Mouse (Mus musculus) brain, embryonic 18.5 days (tissue): ENCODE data around the gene Cdh13.
"Not testable (repeated sequence)": the region's sequence is repeated elsewhere in the genome, so short reads cannot be mapped to it uniquely, and the experiment has no call there.

Experiments
- DNase-seq: peaks from one replicate; pipeline ENCODE4 v3.0.0-alpha.2; 2012; ENCODE audit warnings: low read depth, low spot score

Gene Cdh13

DNA sequence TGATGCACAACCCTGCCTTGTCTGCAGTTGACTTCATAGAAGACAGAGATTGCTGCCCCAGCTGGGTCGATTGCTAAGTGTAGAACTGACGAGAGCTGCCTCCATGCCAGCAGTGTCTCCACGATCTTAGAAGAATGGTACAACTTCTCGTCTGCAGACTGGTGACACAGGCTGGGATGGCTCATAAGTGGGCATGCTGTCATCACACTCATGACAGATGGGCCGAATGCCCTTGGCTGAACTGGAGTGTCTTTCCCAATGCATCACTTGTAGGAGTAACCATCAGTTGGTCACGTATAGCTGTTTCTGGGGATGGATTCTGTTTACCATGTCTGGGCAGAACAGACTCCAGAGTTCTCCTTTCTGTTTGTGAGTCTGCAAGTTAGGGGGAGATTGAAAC, 392.7 kb downstream of the Cdh13 start:
- no peak for DNase-seq

DNA sequence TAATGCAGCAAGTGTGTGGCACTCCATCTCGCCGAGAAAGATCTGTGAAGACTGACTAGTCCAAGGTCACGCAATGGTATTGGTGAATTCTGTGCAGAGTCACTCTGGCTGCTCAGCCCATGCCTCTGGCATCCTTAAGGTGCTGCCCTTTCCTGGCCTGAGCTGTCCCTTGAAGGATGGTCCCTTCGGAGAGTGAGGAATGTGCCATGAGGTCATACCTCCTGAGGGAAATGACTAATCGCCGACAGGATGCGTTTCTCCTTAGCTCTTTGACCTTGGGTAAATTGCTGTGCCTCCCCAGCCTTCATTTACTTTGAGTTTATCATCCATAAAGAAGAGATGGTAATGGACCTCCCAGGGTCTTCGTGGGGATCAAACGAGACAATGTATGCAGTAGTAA, 395.8 kb downstream of the Cdh13 start:
- no peak for DNase-seq

DNA sequence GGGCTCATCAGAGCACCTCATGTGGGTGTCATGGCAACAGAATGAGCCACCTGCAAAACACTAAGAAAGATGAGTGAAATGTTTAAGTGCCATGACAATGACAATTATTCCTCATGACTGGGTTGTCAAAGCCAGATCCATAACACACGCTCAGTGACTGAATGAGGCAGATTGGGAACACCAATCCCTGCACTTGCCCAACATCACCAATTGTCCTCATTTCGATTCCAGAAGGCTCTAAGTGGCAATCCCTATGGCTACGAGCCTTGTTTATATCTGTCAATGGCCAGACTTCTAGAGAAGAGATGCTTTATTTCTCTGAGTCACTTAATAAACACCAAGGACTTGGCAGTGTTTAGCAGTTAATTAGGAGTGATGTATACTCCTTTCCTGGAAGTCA, 399.9 kb downstream of the Cdh13 start:
- DNase-seq, result no peak

DNA sequence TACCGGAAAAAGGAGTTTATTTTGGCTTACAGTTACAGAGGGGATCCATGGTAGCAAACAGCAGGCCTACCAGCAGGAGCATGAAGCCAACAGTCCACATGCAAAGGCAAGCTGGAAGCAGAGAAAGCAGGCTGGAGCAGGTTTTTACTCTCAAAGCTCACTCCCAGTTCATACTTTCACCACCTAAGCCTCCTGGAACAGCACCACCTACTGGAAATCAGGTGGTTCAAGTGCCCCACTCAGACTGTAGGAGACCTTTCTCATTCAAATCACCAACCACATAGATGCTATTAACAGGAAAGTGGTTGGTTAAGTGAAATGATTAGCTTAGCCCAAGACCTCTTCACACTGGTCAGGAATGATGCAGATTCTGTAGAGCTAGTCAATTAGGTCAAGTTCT, 402.3 kb downstream of the Cdh13 start:
- DNase-seq, result no peak

DNA sequence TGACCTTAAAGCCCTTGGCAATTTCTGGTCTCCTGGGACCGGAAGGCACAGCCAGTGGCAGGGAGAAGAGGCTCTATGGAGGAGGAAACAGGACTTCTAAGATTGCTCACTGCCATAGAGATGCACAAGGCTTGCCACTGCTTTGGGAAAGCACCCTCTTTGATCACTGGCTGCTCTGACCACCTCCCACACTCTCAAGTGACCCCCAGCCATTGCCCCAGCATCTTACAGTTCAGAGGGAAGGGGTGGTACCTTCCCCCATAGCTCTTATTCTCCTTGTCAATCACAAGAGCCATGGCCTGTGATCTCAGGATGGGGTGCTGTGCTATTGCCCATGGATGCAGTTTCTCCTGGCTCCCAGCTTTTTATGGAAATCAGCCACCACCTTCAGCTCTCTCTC, 406.3 kb downstream of the Cdh13 start:
- no peak for DNase-seq

DNA sequence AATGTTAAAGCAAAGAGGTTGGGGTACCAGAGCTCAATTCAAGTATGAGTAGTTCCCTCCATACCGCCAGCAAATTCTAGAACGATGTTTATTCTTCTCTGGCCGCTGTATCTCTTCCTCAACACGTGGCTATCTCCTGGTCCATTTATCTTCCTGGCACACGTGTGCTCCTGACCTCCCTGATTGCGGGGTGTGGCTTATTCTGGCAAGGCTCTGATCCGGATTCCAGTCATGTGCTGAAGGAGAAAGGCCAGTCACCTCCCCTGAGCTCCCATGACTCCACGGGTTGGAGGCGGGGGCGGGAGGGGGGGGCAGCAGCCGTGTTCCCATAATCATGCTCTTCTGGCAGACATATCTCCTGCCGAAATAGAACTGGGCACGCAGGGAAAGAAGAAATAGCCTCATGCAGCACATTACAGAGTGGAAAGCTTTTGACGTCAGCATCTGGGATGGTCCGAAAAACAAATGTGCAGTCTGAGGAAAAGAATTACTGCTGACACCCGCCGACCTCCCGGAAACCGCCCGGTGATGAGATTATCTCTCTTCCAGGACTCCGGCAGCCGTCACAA, 417.9 kb downstream of the Cdh13 start:
- DNase-seq, result no peak

DNA sequence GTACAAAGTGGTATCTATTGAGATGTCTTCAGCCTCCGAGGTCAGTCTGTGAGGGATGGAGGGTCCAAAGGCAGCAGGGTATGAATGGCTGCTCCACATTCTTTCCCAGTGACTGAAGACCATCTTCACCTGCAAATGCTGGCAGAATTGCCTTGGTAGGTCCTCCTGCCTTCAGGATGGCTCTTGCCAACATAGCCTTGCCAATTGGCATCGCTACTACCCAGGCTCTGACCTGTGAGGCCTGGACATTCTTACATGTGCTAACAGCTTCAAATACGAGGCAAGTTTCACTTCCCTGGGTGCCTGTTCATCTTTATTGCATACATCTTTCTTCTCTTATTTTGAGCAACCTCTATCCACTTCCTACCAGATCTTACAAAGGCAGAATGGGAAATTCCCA, 425.8 kb downstream of the Cdh13 start:
- DNase-seq, result no peak

DNA sequence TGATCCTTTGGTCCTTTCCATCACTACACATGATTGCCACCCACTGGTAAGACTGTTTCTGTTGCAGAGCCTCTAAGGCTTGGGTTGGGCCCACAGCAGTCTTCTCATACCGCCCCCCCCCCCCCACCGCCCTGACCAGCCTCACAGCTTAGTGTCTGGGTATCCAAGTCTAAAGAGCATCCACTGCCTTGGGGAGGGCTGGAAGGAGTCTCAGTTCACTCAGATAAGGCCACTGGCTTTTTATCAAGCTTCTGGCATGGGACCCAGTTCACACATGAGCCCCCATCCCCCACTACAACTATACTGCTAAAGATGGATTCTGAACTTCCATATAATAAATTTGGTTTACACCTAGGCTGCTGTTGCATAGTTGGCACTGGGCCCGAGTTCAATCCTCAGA, 428.1 kb downstream of the Cdh13 start:
- DNase-seq, result no peak

DNA sequence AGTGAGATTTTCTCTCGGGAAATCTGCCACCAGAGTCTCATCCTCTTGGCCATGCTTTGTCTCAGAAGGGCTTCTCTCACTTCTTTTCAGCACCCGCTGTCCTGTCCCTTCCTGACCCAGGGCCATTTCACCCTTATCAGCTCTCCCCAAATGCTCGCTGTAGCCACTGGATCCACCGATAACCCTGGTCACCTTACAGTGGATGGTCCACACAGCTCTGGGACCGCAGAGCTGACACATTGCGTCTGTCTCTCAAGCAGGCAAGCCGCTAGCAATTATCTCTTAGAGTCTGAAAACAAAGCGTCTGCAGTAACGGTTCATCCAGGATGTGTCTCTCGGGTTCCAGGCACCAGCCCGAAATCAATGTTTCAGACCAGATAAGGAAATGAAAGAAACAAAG, 429.6 kb downstream of the Cdh13 start:
- DNase-seq, result no peak

DNA sequence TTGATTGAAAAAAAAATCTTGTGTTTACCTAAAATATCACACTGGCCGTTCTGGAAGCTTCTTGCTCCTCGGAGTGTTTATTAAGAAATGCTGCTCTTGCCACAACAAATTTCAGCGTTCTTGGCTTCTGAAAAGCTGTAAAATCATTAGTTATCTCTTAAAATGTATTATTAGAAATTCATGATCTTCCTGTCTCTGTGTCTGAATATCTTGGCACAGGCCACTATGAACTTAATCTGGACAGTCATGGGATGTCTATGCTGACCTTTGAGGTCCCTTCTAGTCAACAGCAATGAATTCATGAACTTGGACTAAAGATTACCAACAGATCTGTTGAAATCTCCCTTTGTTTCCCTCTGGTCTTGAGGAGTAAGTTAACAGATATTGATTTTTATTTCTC, 430.1 kb downstream of the Cdh13 start:
- DNase-seq, result no peak

DNA sequence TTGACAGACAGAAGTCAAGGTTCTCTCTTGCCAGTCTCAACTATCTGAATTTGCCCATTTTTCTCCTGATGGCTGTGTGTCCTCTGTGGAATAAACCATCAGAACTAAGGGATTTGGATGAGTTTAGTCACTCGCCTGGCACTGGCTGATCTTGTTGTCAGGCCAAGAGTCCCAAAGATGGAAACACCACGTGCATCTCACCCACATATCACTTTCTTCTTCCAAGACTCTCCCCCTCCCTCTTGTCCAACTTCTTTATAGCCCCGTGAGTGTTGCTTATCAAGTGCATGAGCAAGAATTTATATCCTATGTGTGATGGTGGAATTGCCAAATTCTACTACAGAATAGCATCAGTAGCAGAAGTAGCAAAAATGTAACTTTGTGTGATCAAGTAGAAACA, 439.4 kb downstream of the Cdh13 start:
- no peak for DNase-seq

DNA sequence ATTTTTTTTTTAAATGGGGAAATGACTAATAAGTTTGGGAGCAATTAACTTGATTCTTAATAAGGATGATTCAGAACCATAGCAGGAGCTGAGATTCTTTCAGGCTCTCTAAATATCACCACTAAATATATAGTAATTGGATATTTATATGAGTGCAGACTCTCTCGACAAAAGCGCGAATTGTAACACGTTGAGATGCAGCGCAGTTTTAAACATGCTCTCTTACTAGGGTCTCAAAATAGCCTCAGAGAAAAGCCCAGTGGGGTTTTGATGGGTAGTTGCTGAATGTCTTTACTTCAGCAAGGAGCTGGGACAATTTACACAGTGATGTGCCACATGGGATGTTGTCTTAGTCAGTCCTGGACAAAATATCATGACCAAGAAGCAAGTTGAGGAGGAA, 442.1 kb downstream of the Cdh13 start:
- no peak for DNase-seq

DNA sequence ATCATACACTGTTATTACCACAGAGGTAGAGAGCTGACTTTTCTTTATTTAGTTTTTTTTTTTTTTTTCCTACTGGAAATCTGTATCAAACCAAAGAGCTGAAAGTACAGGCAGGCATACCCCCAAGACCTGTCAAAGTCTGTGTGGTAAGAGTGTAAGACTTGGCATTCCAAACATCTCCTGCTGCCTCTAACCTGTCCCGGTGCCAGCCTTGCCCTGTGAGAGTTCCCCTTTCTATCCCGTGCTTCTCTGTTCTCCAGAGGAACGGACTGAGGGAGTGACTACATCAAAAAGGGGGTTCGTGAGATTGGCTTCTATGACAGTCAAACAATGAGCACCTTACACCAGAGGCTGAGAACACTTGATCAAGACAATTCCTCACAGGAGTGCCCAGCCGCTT, 458.2 kb downstream of the Cdh13 start:
- no peak for DNase-seq

DNA sequence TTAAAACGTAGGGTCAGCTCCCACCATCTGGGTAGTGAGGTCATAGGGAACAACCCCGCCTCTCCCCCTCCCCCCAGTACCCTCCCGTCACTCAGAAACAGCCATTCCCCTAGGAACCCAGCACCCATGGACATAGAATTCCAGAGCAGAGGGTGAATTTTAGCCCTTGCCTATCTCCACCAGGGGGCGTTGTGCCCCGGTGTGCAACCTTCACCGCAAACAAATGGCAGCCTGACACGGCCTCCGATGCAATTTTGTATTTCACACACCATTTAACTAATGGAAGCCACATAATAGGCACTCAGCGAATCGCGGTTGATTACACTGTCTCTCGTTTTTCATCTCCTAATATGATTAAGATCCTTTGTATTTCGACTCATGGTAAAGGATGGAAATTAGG, 461.5 kb downstream of the Cdh13 start:
- DNase-seq, result no peak

DNA sequence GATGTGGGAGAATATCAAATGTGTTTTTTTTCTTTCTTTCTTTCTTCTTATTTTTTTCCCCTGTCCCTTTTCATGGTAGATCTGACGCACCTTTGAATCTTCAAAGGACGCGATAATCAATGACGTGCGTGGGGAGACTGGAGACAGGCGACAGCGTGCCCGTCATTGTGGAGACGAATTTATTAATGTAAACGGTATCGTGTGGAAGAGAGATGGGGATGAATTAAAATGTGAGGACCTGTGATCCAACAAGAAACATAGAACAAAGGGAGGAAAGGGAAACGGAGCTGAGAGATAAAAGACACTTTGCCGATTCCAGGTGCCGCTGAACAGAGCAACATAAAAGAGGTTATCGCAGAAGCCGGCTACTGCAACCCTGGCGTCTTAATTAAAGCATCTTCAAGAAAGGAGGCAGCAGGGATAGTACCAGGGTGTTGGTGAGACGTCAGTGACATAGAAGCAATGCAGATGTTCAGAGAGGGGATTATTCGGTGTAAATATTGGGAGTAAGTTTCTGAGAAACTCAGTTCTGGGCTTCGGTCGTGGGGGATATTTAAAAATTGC, 464.6 kb downstream of the Cdh13 start:
- DNase-seq, result no peak

DNA sequence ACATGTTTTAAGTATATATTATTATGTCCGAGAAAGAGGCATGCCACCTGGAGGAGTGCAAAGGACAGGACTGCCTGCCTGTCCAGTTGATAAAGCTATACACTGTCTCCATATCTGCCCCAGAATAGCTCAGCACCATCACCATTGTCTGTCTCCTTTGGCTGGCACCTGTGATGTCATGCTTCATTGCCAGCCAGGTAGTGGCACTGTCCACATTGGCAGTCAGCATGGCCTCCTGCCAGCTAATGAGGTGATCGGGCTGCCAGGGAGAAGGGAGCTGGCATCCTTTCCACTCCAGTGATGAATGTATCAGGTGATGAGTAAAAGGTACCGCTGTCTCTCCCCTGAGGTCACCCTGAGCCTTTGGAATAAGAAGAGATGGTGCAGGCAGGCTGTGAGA, 465.7 kb downstream of the Cdh13 start:
- no peak for DNase-seq

DNA sequence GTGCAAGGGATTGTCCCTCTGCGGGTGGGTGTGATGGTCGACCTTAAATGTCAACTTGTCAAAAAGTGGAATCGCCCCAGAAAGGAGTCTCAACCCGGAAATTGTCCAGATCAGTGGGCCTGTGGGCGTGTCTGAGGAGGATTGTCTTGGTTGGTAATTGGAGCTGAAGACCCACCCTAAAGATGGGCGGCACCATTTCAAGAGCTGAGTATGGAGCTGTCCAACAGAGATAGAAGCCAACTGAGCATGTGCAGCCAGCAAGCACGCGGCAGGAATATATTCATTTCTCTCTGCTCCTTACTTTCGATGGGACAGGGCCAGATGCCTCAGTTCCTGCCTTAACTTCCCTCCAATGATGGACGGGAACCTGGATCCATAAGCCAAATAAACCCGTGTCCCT, 466.3 kb downstream of the Cdh13 start:
- no peak for DNase-seq

DNA sequence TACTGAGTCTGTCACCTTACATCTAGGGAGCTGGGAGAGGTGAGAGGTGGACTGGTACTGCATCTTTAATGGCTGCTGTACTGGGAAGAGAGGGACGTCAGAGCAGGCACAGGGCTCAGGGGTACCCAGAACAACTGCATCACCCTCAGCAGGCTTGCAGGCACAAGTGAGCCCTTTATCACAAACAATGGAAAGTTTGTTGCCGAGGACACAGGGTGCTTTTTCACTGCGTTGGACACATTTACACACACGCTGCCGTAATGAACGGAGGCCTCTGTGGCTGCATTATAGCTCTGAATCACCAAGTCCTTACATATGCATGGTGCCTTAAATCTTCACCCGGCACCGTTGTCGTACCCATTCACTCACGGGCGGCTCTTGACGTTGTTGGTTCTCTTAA, 470.2 kb downstream of the Cdh13 start:
- no peak for DNase-seq

DNA sequence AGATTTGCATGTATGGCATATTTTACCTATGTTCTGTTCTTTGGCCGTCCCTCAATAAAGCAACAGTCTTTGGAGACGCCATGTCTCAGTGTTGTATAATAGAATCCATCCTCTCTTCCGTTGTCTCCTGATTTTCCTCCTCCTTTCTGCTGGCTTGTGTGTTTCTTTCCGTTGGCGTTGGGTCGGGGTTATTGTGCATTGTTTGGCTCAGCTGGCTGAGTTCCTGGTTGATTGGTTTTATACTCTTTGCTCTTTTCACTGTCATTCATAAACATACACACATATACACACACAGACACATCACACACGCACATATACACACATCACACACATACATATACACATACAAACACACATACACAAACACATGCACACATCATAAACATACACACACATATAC, 470.6 kb downstream of the Cdh13 start:
- DNase-seq, result no peak

DNA sequence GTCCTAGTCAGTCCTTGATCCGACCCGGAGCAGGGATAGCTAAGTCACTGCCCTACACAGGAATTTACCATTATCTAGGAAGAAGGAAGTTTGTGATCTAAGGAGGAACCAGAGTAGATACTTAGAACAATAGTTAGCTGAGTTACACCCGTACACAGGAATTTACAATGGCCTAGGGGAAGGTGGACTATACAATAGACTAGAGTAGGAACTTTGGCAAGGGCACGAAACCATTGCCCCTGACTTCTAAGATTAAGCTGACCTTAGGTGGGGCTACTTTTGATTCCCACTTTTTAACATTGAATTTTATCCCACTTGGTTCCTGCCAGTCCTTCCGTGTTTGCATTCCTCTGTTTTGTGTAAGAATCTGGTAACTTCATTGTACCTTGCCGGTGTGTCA, 494.0 kb downstream of the Cdh13 start:
- DNase-seq, result not testable (repeated sequence)

DNA sequence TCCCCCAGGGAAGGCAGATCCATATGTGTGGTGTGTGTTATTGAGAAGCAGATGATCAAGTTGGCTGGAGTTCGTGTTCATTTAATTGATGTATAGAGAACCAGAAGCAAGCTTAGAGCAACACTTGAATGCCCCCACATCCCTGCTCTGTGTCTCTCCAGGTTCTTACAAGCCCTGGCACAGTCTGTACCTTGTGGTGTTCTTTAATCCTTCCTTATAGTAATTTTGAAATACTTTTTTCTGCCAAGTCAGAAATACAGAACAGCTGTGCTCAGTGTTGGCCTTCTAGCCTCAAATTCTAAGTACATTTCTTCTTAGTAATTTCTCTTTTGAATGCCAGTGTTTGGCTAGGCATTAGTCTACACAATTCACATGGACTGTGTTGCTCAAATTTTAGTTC, 494.8 kb downstream of the Cdh13 start:
- no peak for DNase-seq

DNA sequence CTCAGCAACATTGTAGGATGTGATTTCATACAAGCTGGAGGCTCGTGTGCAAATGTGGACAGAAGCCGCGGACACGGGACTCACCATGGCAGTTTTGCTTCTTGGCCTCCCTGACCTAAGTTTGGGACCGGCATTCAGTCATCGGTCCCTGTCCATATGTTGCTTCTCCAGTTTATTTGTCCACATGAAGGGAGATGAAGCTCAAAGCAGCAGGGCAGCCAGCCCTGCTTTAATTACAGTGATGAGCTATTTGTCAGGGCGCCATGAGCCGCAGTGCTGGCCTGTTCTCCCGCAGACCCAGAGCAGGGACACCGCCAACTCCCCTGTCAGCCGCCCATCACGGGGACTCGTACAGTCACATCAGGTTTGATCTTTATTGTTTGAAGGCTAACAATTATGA, 502.1 kb downstream of the Cdh13 start:
- no peak for DNase-seq

DNA sequence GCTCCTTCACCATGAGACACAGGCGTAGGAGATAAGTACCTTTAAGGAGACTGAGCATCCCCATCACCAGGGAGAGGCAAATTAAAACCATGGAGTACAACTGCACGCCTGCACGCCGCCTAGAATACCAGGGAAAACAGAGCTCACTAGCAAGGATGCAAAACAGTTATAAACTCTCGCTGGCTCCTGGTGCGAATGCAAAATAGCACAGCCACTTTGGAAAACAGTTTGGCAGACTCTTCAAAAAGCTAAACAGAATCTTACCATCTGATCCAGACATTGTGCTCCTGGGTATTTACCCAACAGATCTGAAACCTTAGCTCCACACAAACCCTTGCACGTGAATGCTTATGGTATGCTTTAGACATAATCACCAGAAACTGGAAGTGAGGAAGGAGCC, 506.1 kb downstream of the Cdh13 start:
- peak; percentile 36 for DNase-seq

DNA sequence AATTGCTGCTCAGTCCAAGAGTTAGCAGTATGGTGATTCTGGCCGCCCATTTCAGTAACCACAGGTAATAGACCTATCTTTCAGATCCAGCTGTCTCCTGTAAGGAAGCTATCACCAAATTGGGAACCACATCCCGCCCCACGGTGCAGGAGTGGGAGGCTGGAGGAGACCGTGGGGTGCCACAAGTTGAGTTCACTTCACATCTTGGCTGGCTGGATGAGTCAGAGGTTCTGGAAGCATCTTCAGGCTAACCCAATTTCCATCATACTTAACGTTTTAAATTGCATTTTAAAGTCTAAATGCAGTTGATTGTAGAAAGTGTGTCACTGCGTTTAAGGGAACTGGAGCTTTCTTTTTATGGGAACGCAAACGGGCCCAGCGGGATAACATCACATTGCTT, 511.4 kb downstream of the Cdh13 start:
- no peak for DNase-seq
